Mouse (Mus musculus) forebrain, embryonic 10.5 days (tissue): ENCODE data around the gene Klhl7. TPM values are rescaled to one million over a fixed set of nuclear protein-coding genes. Genes with fewer than 3 reads are reported as not detected.

ENCODE experiments used
- DNase-seq: peaks from one replicate; pipeline ENCODE4 v3.0.0-alpha.2; 2017; ENCODE audit warnings: low spot score; ENCODE audit errors: extremely low spot score
- H3K27ac ChIP-seq: fragments of 300-500 bp; sonication (generic); 2 replicates; pipeline ENCODE4 v1.5.1; 2016; ENCODE audit warnings: mild to moderate bottlenecking
- H3K27me3 ChIP-seq: fragments of 300-500 bp; sonication (generic); 2 replicates; pipeline ENCODE4 v1.6.1; 2016; ENCODE audit warnings: mild to moderate bottlenecking; ENCODE audit not compliant: poor library complexity, severe bottlenecking
- H3K36me3 ChIP-seq: fragments of 300-500 bp; sonication (generic); replicated peaks from 2 replicates; pipeline ENCODE4 v1.6.1; 2016; ENCODE audit warnings: mild to moderate bottlenecking, moderate library complexity
- H3K4me1 ChIP-seq: fragments of 300-500 bp; sonication (generic); 2 replicates; pipeline ENCODE4 v1.6.1; 2016
- H3K4me3 ChIP-seq: fragments of 300-500 bp; sonication (generic); 2 replicates; pipeline ENCODE4 v1.5.1; 2016; ENCODE audit warnings: mild to moderate bottlenecking, moderate library complexity
- H3K9me3 ChIP-seq: fragments of 300-500 bp; sonication (generic); 2 replicates; pipeline ENCODE4 v1.6.1; 2016; ENCODE audit warnings: mild to moderate bottlenecking, moderate library complexity
- WGBS: fragments of 180-500 bp; shearing (Covaris S2); methylation state at CpG from one replicate; pipeline ENCODE4 v1.1.7; 2016; 5-methylcytosine and 5-hydroxymethylcytosine counted together
- polyA plus RNA-seq: library from polyadenylated mRNA; unstranded; fragments of >200 nt; fragmentation: Nextera tagmentation; extraction: Ambion mirVana; gene quantifications from 2 replicates; pipeline ENCODE4 v1.2.1, GENCODE M21; 2016

Gene Klhl7
- polyA plus RNA-seq, 1 experiment from 2014 or later: 87.1 TPM

GRCm38 (mm10) chr5:24103841-24104240 is 3.4 kb downstream of the Klhl7 start:
- no peaks in the 10 kb centered on the region for H3K27me3 ChIP-seq
- H3K36me3 ChIP-seq: peaks cover 25% of the 10 kb centered on the region
- no peak for DNase-seq
- no peak overlapping the region for H3K27ac ChIP-seq
- peaks cover 43% of the 10 kb centered on the region for H3K4me1 ChIP-seq
- H3K9me3 ChIP-seq: no peaks in the 10 kb centered on the region
- H3K4me3 ChIP-seq: no peak overlapping the region
- 73% methylated on average over 2 of the region's 2 CpGs for WGBS

- peaks cover 49% of the 10 kb centered on the region for H3K36me3 ChIP-seq
Observed at GRCm38 (mm10) chr5:24107071-24107739, 6.8 kb downstream of the Klhl7 start.

GRCm38 (mm10) chr5:24107740-24108098 is 7.3 kb downstream of the Klhl7 start:
- DNase-seq: no peak
- 93% methylated on average over 3 of the region's 3 CpGs for WGBS
- H3K4me3 ChIP-seq: no peak overlapping the region

More at GRCm38 (mm10) chr5:24107071-24107739, 6.8 kb downstream of the Klhl7 start:
- Histone ChIP-seq H3K9me3 (no peaks in the 10 kb centered on the region), H3K27ac (no peak overlapping the region), H3K4me1 (peaks cover 33% of the 10 kb centered on the region), H3K27me3 (no peaks in the 10 kb centered on the region), H3K4me3 (no peak overlapping the region)
- 95% methylated on average over 7 of the region's 7 CpGs for WGBS
- DNase-seq: no peak

GRCm38 (mm10) chr5:24110068-24110467 is 9.7 kb downstream of the Klhl7 start:
- H3K27me3 ChIP-seq: no peaks in the 10 kb centered on the region
- WGBS: 89% methylated on average over 5 of the region's 5 CpGs
- H3K36me3 ChIP-seq: peaks cover 46% of the 10 kb centered on the region
- peak; percentile 31 for DNase-seq
- no peak overlapping the region for H3K4me3 ChIP-seq
- peaks cover 13% of the 10 kb centered on the region for H3K4me1 ChIP-seq
- H3K9me3 ChIP-seq: no peaks in the 10 kb centered on the region
- no peak overlapping the region for H3K27ac ChIP-seq

More at GRCm38 (mm10) chr5:24107740-24108098, 7.3 kb downstream of the Klhl7 start:
- Histone ChIP-seq H3K27ac (no peak overlapping the region), H3K9me3 (no peaks in the 10 kb centered on the region), H3K4me1 (peaks cover 33% of the 10 kb centered on the region), H3K27me3 (no peaks in the 10 kb centered on the region), H3K36me3 (peaks cover 47% of the 10 kb centered on the region)

- Histone ChIP-seq H3K9me3 (no peaks in the 10 kb centered on the region), H3K27ac (no peak overlapping the region), H3K4me3 (no peak overlapping the region), H3K4me1 (peaks cover 8% of the 10 kb centered on the region), H3K36me3 (peaks cover 42% of the 10 kb centered on the region), H3K27me3 (no peaks in the 10 kb centered on the region)
- DNase-seq: no peak
- WGBS: 84% methylated on average over 12 of the region's 12 CpGs
Observed at GRCm38 (mm10) chr5:24112116-24112903, 11.9 kb downstream of the Klhl7 start.

- DNase-seq: no peak
- peak overlapping the region; percentile 90; the same call in 1 of the 2 replicates for H3K27ac ChIP-seq
- H3K4me3 ChIP-seq: no peak overlapping the region
- peaks cover 34% of the 10 kb centered on the region for H3K36me3 ChIP-seq
- no peaks in the 10 kb centered on the region for H3K27me3 ChIP-seq
- no peaks in the 10 kb centered on the region for H3K9me3 ChIP-seq
- 98% methylated on average over 2 of the region's 2 CpGs for WGBS
- peaks cover 45% of the 10 kb centered on the region for H3K4me1 ChIP-seq
Observed at GRCm38 (mm10) chr5:24122221-24122620, 21.8 kb downstream of the Klhl7 start.

- Histone ChIP-seq H3K27ac (peak overlapping the region; percentile 90), H3K4me3 (peak overlapping the region; percentile 29; the same call in 1 of the 2 replicates), H3K9me3 (no peaks in the 10 kb centered on the region), H3K36me3 (peaks cover 35% of the 10 kb centered on the region), H3K4me1 (peaks cover 45% of the 10 kb centered on the region), H3K27me3 (no peaks in the 10 kb centered on the region)
- peak; percentile 69 for DNase-seq
- WGBS: 18% methylated on average over 1 of the region's 1 CpGs
Observed at GRCm38 (mm10) chr5:24124175-24124574, 23.8 kb downstream of the Klhl7 start.

GRCm38 (mm10) chr5:24124579-24125276 is 24.3 kb downstream of the Klhl7 start:
- Histone ChIP-seq H3K27me3 (no peaks in the 10 kb centered on the region), H3K4me1 (peaks cover 45% of the 10 kb centered on the region), H3K36me3 (peaks cover 35% of the 10 kb centered on the region), H3K4me3 (peak overlapping the region; percentile 29; the same call in 1 of the 2 replicates), H3K27ac (peak overlapping the region; percentile 90), H3K9me3 (no peaks in the 10 kb centered on the region)
- 38% methylated on average over 3 of the region's 3 CpGs for WGBS
- no peak for DNase-seq

GRCm38 (mm10) chr5:24125910-24126636 is 25.7 kb downstream of the Klhl7 start:
- H3K4me3 ChIP-seq: no peak overlapping the region
- peaks cover 45% of the 10 kb centered on the region for H3K4me1 ChIP-seq
- H3K36me3 ChIP-seq: peaks cover 35% of the 10 kb centered on the region
- H3K27ac ChIP-seq: peak overlapping the region; percentile 3; the same call in 1 of the 2 replicates
- no peaks in the 10 kb centered on the region for H3K9me3 ChIP-seq
- 49% methylated on average over 1 of the region's 1 CpGs for WGBS
- H3K27me3 ChIP-seq: no peaks in the 10 kb centered on the region
- no peak for DNase-seq

GRCm38 (mm10) chr5:24126967-24127366 is 26.6 kb downstream of the Klhl7 start:
- H3K9me3 ChIP-seq: no peaks in the 10 kb centered on the region
- WGBS: 86% methylated on average over 4 of the region's 4 CpGs
- no peak for DNase-seq
- H3K27me3 ChIP-seq: no peaks in the 10 kb centered on the region
- H3K36me3 ChIP-seq: peaks cover 38% of the 10 kb centered on the region
- no peak overlapping the region for H3K27ac ChIP-seq
- peaks cover 45% of the 10 kb centered on the region for H3K4me1 ChIP-seq
- no peak overlapping the region for H3K4me3 ChIP-seq

- Histone ChIP-seq H3K4me3 (no peak overlapping the region), H3K36me3 (peaks cover 91% of the 10 kb centered on the region), H3K9me3 (no peaks in the 10 kb centered on the region), H3K27ac (no peak overlapping the region), H3K27me3 (no peaks in the 10 kb centered on the region), H3K4me1 (no peaks in the 10 kb centered on the region)
- WGBS: 87% methylated on average over 5 of the region's 5 CpGs
- DNase-seq: no peak
Observed at GRCm38 (mm10) chr5:24146964-24147363, 46.6 kb downstream of the Klhl7 start.

- Histone ChIP-seq H3K4me3 (no peak overlapping the region), H3K9me3 (no peaks in the 10 kb centered on the region), H3K36me3 (peaks cover 85% of the 10 kb centered on the region), H3K27me3 (no peaks in the 10 kb centered on the region), H3K4me1 (no peaks in the 10 kb centered on the region), H3K27ac (no peak overlapping the region)
- no peak for DNase-seq
Observed at GRCm38 (mm10) chr5:24152199-24152598, 51.8 kb downstream of the Klhl7 start.
